ENCODE assay signal across 8 mouse cellular contexts in genomic region chr4:144898036-144898649, GRCm38 (mm10). TPM values are rescaled to one million over a fixed set of nuclear protein-coding genes. Genes with fewer than 3 reads are reported as not detected.
DNase-seq lines count a peak whose midpoint lies in the region; ATAC-seq and TF ChIP-seq lines count a peak whose summit lies in the region.

No protein-coding gene starts in this region.

- dilution Hi-C loops in CH12.LX (cut with MboI; ENCODE audit: extremely low pct_ligation_motif_present, extremely low pct_unique_long_range_greater_than_20kb, low sequenced_read_pairs): loop anchor here (25.0 kb wide), 1 partner anchor 89 kb away; no protein-coding TSS in a partner anchor

- no peak for TF ChIP-seq RAD21 in CH12.LX (IDR thresholded peaks at IDR 0.05; ENCODE audit: low read depth, low read length)

- peak; percentile 42 for ATAC-seq in intestine, embryonic 15.5 days
- ATAC-seq in lung, postnatal 0 days: peak; percentile 67

- H3K36me3 ChIP-seq in CH12.LX (replicated peaks in 1 of 2; ENCODE audit: control insufficient read depth in 1 of 2, insufficient read depth in 1 of 2, low read length in 1 of 2): peaks cover 13 to 30% of the 10 kb centered on the region in 2 experiments
- H3K36me3 ChIP-seq in intestine, embryonic 15.5 days: 0 out of 2 replicates have a peak, but pooled peaks cover 4% of the 10 kb centered on the region
- H3K36me3 ChIP-seq in lung, postnatal 0 days (ENCODE audit: insufficient read depth, low read length): 0 out of 2 replicates have a peak, but pooled peaks cover 5% of the 10 kb centered on the region
- no peaks in the 10 kb centered on the region for H3K36me3 ChIP-seq in hindbrain, embryonic 10.5 days

- DNase-seq in CH12.LX (ENCODE audit: extremely low read depth): no peak
- DNase-seq in lung, postnatal 0 days (ENCODE audit: low spot score): peak; percentile 79
- no peak for DNase-seq in hindbrain, embryonic 10.5 days (ENCODE audit: low spot score)
- no peak for DNase-seq in Muller cell, postnatal 12 days (ENCODE audit: inconsistent ontology term)
- DNase-seq in thymus, postnatal 25 days: no peak
- no peak for DNase-seq in testis, postnatal 14 days (ENCODE audit: low spot score)

- H3K27ac ChIP-seq in CH12.LX (ENCODE audit: insufficient read depth, low read depth): peak overlapping the region; percentile 38
- H3K27ac ChIP-seq in brown adipose tissue, adult 24 weeks (replicated peaks; ENCODE audit: low read depth, low read length): peak overlapping the region; percentile 98
- H3K27ac ChIP-seq in intestine, embryonic 15.5 days: peak overlapping the region; percentile 78
- peak overlapping the region; percentile 43; the same call in 1 of the 2 replicates for H3K27ac ChIP-seq in lung, postnatal 0 days (ENCODE audit: low read length)
- H3K27ac ChIP-seq in hindbrain, embryonic 10.5 days: no peak overlapping the region

- H3K9ac ChIP-seq in CH12.LX (ENCODE audit: insufficient read depth, low read depth): no peak overlapping the region; the same call in 1 of the 2 replicates
- no peak overlapping the region for H3K9ac ChIP-seq in intestine, embryonic 15.5 days
- no peak overlapping the region for H3K9ac ChIP-seq in lung, postnatal 0 days (replicated peaks; ENCODE audit: low read depth)

- in situ Hi-C loops in CH12.LX (cut with MboI; ENCODE audit: low pct_ligation_motif_present, low pct_unique_long_range_greater_than_20kb, low sequenced_read_pairs): loop anchor here (5.0 to 25.0 kb wide), 4 partner anchors 149 to 389 kb away; partner anchors contain the start of gene Gm13124

- 0 out of 2 replicates have a peak overlapping the region, but pooled peaks have one; percentile 30 for H3K4me2 ChIP-seq in CH12.LX (ENCODE audit: insufficient read depth, low read depth, poor library complexity, severe bottlenecking)
- H3K4me2 ChIP-seq in intestine, embryonic 15.5 days (replicated peaks): peak overlapping the region; percentile 11; the same call in 1 of the 2 replicates
- no peak overlapping the region; the same call in 1 of the 2 replicates for H3K4me2 ChIP-seq in lung, postnatal 0 days (replicated peaks; ENCODE audit: low read depth, low read length)

- no peak for TF ChIP-seq EP300 in CH12.LX (IDR thresholded peaks at IDR 0.05; ENCODE audit: low read length)
- peak; percentile 98 for TF ChIP-seq EP300 in lung, postnatal 0 days (IDR thresholded peaks at IDR 0.05)

- no peaks in the 10 kb centered on the region for H3K27me3 ChIP-seq in CH12.LX (replicated peaks)
- no peaks in the 10 kb centered on the region for H3K27me3 ChIP-seq in intestine, embryonic 15.5 days (replicated peaks)
- H3K27me3 ChIP-seq in lung, postnatal 0 days (replicated peaks; ENCODE audit: insufficient read depth, low read length): no peaks in the 10 kb centered on the region
- peaks cover 26% of the 10 kb centered on the region for H3K27me3 ChIP-seq in hindbrain, embryonic 10.5 days (ENCODE audit: insufficient read depth, poor library complexity, severe bottlenecking)

- H3K4me1 ChIP-seq in CH12.LX (ENCODE audit: control insufficient read depth in 1 of 2, insufficient read depth in 2 of 2): peaks cover 38 to 44% of the 10 kb centered on the region in 2 experiments
- peaks cover 57% of the 10 kb centered on the region for H3K4me1 ChIP-seq in brown adipose tissue, adult 24 weeks (ENCODE audit: control insufficient read depth, insufficient read depth, insufficient read length, low read length)
- peaks cover 59% of the 10 kb centered on the region for H3K4me1 ChIP-seq in intestine, embryonic 15.5 days (replicated peaks)
- H3K4me1 ChIP-seq in lung, postnatal 0 days (ENCODE audit: insufficient read depth, low read depth, low read length): peaks cover 30% of the 10 kb centered on the region
- peaks cover 29% of the 10 kb centered on the region for H3K4me1 ChIP-seq in hindbrain, embryonic 10.5 days (replicated peaks)

- H3K4me3 ChIP-seq in CH12.LX (replicated peaks in 1 of 3; ENCODE audit: low read depth in 2 of 3, low read length in 2 of 3, poor library complexity in 1 of 3): peak overlapping the region in 1 of 3 experiments; percentile 34
- peak overlapping the region; percentile 29; the same call in 1 of the 2 replicates for H3K4me3 ChIP-seq in brown adipose tissue, adult 24 weeks (ENCODE audit: insufficient read depth, low read depth, low read length)
- no peak overlapping the region for H3K4me3 ChIP-seq in intestine, embryonic 15.5 days (replicated peaks)
- H3K4me3 ChIP-seq in lung, postnatal 0 days (ENCODE audit: low read depth, low read length): no peak overlapping the region
- no peak overlapping the region for H3K4me3 ChIP-seq in hindbrain, embryonic 10.5 days

- H3K79me2 ChIP-seq in CH12.LX (replicated peaks; ENCODE audit: control insufficient read depth, extremely low read depth, insufficient read depth, poor library complexity, severe bottlenecking): peaks cover 36% of the 10 kb centered on the region

- 42% methylated on average over 6 of the region's 6 CpGs for WGBS in intestine, embryonic 15.5 days
- WGBS in lung, postnatal 0 days: 37% methylated on average over 6 of the region's 6 CpGs
- WGBS in hindbrain, embryonic 10.5 days: 84% methylated on average over 6 of the region's 6 CpGs

- no peak for TF ChIP-seq POLR2A in CH12.LX (IDR thresholded peaks at IDR 0.05; ENCODE audit: low read depth, low read length)

- TF ChIP-seq CTCF in CH12.LX (conservative IDR thresholded peaks at IDR 0.05 in 1 of 2, IDR thresholded peaks at IDR 0.05 in 1 of 2; ENCODE audit: low read depth in 2 of 2, low read length in 2 of 2): no peak
- no peak for TF ChIP-seq CTCF in lung, postnatal 0 days (IDR thresholded peaks at IDR 0.05)

- H3K9me3 ChIP-seq in CH12.LX (replicated peaks; ENCODE audit: low read length): peaks cover 2% of the 10 kb centered on the region
- H3K9me3 ChIP-seq in intestine, embryonic 15.5 days: no peaks in the 10 kb centered on the region
- H3K9me3 ChIP-seq in lung, postnatal 0 days (ENCODE audit: low read length): no peaks in the 10 kb centered on the region
- no peaks in the 10 kb centered on the region for H3K9me3 ChIP-seq in hindbrain, embryonic 10.5 days

TF ChIP-seq in CH12.LX, 34 proteins besides CTCF, POLR2A, EP300 and RAD21:
- no peak for TF ChIP-seq ZC3H11A (IDR thresholded peaks at IDR 0.05; ENCODE audit: low read depth, low read length)
- TF ChIP-seq NELFE (IDR thresholded peaks at IDR 0.05; ENCODE audit: low read depth, low read length): no peak
- peak; percentile 37; the same call in 1 of the 2 replicates for TF ChIP-seq BHLHE40 (IDR thresholded peaks at IDR 0.05; ENCODE audit: low read depth, low read length)
- TF ChIP-seq ETS1 (conservative IDR thresholded peaks at IDR 0.05; ENCODE audit: low read depth, low read length): no peak
- TF ChIP-seq TBP (conservative IDR thresholded peaks at IDR 0.05; ENCODE audit: low read depth, low read length): no peak
TF ChIP-seq in CH12.LX: peak in this region for 1.

RNA-seq across cellular contexts. Expression of gene Dhrs3, which starts 5.5 kb away (rescaled TPM):
- 24.4 and 37.7 TPM in 2 replicates for total RNA-seq in CH12.LX (2012; rRNA removed)
- total RNA-seq in CH12.LX (2014; rRNA removed): 8.7 and 10.5 TPM in 2 replicates
- polyA plus RNA-seq in CH12.LX (2012; ENCODE audit: insufficient read length, low read depth): 7.8 and 7.9 TPM in 2 replicates
- 167 and 202 TPM in 2 replicates for polyA plus RNA-seq in brown adipose tissue, adult 24 weeks (2012; ENCODE audit: insufficient read depth, insufficient read length, missing spikeins)
- 109 and 115 TPM in 2 replicates for polyA plus RNA-seq in intestine, embryonic 15.5 days (2015; fragmentation: Nextera tagmentation; extraction: Ambion mirVana)
- 177 and 229 TPM in 2 replicates for polyA plus RNA-seq in lung, postnatal 0 days (2015; fragmentation: Nextera tagmentation; extraction: Ambion mirVana)
- 11.7 and 11.8 TPM in 2 replicates for polyA plus RNA-seq in hindbrain, embryonic 10.5 days (2016; fragmentation: Nextera tagmentation; extraction: Ambion mirVana)
